Mouse (Mus musculus) bone marrow macrophage, adult 2 months (primary cell): ENCODE results near the gene Rbm19.

Experiments
- CTCF ChIP-seq: IDR thresholded peaks from 2 replicates; pipeline ENCODE4 v1.5.1; 2012; ENCODE audit warnings: low read depth, mild to moderate bottlenecking, low read length, moderate library complexity
- POLR2A ChIP-seq: IDR thresholded peaks from 2 replicates; pipeline ENCODE4 v1.6.1; 2012; ENCODE audit warnings: mild to moderate bottlenecking, low read depth, low read length, borderline replicate concordance

GRCm38 (mm10) chr5:120181384-120181783 lies 65.1 kb downstream of the Rbm19 start:
- TF ChIP-seq CTCF = no peak
- no peak for TF ChIP-seq POLR2A
